Mouse (Mus musculus) monocyte, adult 5-6 weeks (primary cell): Measurements from ENCODE around the gene Nt5c2. TPM values are rescaled to one million over a fixed set of nuclear protein-coding genes. Genes with fewer than 3 reads are reported as not detected.

Experiments
- ATAC-seq: fragments of 153-309, 156-312 bp; replicated peaks from 2 replicates; pipeline ENCODE4 v1.8.0; 2017; ENCODE audit warnings: mild to moderate bottlenecking; ENCODE audit not compliant: low TSS enrichment, insufficient number of reproducible peaks, severe bottlenecking, poor library complexity, low FRiP score
- total RNA-seq: library from RNA; stranded (forward); fragments of 200-1000, 200-491, 200-594 nt; gene quantifications from 3 replicates; pipeline ENCODE4 v1.2.3, GENCODE M21; 2017

Nt5c2 gene
- total RNA-seq, 1 experiment from 2014 or later: 63.8 TPM

DNA sequence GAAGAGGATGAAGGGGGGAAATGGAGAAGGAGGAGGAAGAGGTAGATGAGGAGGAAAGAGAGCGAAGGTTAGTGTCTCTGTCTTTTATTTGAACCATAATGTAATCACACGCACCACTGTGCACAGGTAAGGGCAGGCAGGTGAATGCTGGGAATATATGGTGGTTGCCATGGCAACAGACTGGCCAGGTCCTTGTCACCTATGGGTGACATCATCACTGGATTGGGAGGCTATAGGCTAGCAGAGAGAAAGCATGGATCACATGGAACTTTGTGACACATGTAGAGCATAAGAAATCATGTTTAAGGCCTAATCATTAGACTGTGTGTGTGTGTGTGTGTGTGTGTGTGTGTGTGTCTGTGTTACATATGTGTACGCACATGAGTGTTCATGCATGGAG lies 42.8 kb downstream of the Nt5c2 start:
- ATAC-seq: no peak

- no peak for ATAC-seq
Observed at GRCm38 (mm10) chr19:46971712-46972111, 43.2 kb downstream of the Nt5c2 start.

GRCm38 (mm10) chr19:46971051-46971689 lies 43.8 kb downstream of the Nt5c2 start:
- ATAC-seq: no peak

DNA sequence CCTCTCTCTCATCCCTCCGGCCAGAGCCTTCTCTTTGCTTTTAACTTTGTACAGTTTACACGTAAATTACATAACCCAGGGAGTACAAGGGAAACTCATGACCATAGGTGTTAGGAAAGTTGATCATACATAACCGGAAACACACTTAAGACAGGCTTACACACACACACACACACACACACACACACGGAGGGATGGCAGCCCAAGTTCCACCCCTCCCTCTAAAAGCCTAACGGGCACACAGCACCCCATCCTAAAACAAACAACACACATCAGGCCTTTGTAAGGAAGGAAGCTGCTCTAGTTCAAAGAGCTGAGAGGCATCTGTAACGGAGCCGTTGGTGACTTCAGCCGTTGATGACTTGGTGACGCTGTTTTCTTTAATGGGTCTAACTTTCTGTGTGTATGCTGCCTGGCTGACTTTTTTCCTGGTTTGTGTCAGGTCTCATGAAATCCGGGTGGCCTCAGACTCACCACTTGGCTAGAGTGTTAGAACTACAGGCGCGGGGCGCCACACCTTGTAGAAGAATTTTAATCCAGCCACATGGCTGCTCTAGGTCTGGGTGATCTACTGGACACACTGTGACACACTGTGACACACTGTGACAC lies 44.7 kb downstream of the Nt5c2 start:
- ATAC-seq: no peak

GRCm38 (mm10) chr19:46969286-46969985 lies 45.5 kb downstream of the Nt5c2 start:
- no peak for ATAC-seq

DNA sequence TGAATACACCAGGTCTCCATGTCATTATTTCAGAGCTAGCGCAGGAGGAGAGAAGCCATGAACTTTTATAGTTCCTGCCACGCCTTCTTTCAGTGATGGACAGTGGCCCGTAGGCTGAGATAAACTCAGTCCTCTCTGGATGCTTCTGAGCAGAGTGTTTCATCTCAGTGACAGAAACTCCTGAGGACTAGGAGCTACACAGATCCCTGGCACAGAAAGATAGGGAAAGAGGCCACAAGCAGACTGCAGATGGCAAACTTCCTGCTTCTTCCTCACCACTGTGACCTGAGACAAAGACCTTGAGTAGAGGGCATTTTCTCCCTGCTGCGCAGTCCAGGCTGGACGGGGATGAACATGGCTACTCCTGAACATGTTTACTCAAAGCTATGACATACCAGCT lies 46.1 kb downstream of the Nt5c2 start:
- ATAC-seq: no peak

GRCm38 (mm10) chr19:46967861-46968260 lies 47.1 kb downstream of the Nt5c2 start:
- no peak for ATAC-seq

GRCm38 (mm10) chr19:46966330-46966729 lies 48.6 kb downstream of the Nt5c2 start:
- no peak for ATAC-seq

GRCm38 (mm10) chr19:46965496-46965895 lies 49.5 kb downstream of the Nt5c2 start:
- no peak for ATAC-seq

GRCm38 (mm10) chr19:46964353-46964752 lies 50.6 kb downstream of the Nt5c2 start:
- ATAC-seq: no peak

DNA sequence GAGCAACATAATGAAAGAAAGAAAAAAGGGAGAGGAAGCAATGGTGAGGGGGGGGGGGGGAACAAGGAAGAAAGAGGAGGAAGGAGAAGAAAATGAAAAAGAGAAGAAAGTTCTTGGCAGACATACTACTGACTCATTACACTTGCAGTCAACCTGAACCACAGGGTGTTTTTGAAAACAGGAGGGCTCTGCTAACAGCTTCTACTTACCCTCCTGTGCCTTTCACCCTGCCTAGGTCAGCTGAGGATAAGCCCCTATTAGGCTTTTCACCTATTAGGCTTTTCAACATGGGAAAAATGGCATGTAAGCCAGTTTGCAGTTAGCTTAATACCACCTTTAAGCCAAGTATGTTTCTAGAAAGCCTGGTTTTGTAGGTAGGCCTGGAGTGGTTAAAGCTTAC lies 51.5 kb downstream of the Nt5c2 start:
- no peak for ATAC-seq

DNA sequence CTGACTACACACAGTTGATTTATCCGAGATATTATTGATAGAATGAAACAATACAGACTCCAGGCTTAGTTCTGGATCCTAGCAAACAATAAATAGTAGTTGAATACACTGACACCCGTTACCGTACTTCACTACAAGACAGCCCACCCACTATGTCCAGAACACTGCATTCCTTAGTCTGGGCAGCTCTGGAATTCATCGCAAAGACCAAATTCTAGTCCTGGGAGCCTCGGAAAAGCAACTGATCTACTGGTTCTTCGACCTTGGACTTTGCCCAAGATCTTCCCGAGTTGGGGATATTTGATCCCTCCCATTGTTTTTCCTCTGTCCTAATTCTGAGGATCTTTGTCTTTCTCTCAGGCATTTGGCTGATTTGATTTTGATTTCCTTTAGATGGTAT lies 52.1 kb downstream of the Nt5c2 start:
- ATAC-seq: no peak

- ATAC-seq: peak; percentile 62
Observed at GRCm38 (mm10) chr19:46962171-46962772, 52.7 kb downstream of the Nt5c2 start.

- ATAC-seq: peak; percentile 85
Observed at GRCm38 (mm10) chr19:46961652-46962051, 53.3 kb downstream of the Nt5c2 start.

- no peak for ATAC-seq
Observed at GRCm38 (mm10) chr19:46961047-46961651, 53.8 kb downstream of the Nt5c2 start.

DNA sequence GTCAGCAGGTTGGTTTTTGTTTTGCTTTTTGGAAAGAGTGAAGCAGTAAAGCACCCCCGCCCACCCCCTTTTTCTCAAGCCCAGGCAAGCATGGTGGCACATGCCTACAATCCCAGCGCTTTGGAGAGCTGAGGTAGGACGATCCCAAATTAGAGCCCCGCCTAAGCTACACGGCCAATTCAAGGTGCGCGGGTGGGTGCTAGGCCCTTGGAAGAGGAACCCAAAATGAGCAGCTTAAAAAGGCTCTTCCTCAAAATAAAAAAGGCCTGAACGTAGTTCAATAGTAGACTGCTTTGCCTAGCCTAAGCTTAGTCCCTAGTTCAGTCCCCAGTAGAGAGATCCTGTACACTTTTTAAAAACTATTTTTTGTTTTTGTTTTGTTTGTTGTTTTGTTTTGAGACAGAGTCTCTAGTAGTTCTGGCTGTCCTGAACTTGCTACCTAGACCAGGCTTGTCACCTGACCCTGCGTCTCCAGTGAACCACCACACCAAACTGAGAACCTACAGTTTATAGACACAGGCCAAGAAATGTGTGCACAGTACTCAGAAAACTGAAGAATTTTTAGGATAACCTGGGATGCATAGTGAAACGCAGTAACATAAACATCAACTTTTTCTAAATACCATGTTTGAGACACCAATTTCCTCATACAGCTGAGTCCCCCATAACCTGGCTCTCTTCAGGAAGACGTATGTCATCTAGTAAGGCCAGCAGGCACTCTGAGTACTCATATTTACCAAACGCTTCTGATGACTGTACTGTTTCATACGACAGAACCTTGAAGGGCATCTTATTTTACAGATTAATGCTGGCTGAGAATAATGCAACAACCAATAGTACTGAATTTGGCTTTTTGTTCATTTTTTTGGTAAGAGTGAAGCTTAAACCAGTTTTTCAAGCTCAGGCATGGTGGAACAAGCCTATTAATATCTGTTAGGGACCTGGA lies 54.6 kb downstream of the Nt5c2 start:
- no peak for ATAC-seq

- no peak for ATAC-seq
Observed at GRCm38 (mm10) chr19:46959536-46959935, 55.4 kb downstream of the Nt5c2 start.

- ATAC-seq: no peak
Observed at GRCm38 (mm10) chr19:46958566-46958965, 56.4 kb downstream of the Nt5c2 start.
